Mouse (Mus musculus) right cerebral cortex, adult 18-20 months (tissue): ENCODE results near the gene Kcnab3.

Experiments used
- DNase-seq: peaks from one replicate; pipeline ENCODE4 v3.0.0; 2022; ENCODE audit warnings: mixed read lengths

Kcnab3 gene

DNA sequence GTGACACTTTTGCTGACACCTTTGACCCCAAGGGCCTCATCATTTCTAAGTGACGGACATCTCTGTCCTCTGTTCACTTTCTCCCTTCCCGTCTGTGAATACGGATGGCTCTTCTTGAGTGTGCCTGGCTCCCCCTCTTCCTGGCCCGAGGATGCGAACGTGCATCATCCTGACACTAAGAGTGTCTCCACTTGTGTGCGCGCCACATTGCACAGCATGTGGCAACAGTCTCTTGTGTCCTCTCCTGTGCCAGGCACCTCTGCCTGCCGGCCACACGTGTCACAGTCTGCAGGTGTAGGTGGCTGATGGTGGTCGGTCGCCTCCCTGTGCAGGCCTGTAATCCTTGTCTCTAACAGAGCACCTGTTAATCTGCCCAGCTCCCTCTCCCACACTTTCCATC lies 45.5 kb downstream of the Kcnab3 start:
- DNase-seq = no peak

DNA sequence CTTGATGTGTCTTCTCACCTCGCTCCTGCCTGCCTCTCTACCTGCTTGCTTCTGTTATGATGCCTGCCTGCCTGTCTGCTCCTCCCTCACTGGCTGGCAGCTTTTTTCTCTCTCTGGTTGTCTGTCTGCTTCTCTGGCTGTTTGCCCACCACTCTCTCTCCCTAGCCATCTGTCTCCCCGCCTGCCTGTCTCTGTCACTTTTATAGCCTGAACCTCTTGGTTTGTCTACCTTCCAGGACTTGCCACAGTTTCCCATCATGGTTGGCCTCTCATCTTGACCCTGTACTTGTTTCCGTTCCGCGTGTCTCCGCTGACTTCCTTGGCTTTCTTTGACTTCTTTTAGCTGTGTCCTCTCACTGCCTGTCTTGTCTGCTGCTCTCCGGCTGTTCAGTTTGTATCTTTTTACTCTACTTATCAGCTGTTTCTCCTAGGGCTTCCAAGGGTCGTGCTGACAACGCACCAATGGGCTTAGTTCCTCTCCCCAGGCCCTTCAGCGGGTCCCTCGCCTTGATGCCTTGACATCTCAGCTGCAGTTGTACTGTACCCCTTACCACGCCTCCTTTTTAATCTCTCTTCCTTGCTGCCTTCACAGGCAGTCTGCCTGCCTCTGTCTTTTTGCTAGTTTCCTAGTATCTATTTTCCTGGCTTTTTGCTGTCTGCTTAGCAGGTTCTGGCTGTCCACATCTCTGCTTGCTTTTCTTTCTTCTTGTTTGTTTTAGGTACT lies 46.2 kb downstream of the Kcnab3 start:
- DNase-seq = peak; percentile 72

DNA sequence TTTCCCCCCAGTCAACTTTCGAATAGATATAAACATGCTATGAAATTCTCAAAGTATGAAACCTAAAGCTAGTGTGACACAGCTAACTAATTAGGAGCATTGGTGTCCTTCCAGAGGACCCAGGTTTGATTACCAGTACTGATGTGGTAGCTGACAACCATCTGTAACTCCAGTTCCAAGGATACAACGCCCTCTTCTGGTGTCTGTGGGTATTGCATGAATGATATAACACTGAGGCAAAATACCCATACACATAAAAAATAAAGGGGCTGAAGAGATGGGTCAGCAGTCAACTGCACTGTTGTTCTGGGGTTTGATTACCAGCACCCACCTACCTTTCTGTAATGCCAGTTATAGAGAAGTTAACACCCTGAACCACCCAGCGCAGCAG lies 46.7 kb downstream of the Kcnab3 start:
- no peak for DNase-seq

DNA sequence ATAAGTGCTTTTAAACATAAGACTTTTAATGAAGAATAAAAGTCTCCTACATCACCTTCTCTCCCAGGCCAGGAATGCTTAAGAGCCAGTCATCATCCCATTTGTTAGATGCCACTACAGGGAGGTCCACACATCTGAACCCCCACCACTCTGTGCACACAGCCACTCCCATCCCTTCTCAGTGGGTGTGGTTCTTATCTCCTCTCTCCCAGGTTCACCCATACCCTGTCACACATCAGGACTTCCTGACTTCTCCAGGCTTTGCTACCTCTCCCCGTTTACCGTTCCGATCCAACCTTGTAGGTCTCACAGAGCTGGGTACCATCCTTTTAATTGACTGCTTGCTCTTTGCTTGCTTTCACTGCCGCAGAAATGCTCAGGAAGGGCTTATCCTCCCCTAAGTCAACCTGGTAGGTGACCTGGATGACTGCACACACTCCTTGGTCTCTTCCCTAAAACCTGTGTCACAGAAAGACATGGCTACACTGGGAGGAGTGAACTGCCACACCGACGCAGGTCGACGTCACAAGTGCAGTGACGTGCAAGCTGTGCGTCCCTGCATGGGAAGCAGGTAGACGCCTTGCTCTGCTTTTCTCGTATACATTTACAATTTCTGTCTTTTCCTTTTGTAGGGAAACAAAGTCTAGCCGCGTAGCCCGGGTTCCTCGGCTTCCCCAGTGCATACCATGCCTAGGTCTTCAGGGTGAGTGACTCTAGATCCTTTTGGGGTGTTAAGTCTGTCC lies 47.3 kb downstream of the Kcnab3 start:
- no peak for DNase-seq

DNA sequence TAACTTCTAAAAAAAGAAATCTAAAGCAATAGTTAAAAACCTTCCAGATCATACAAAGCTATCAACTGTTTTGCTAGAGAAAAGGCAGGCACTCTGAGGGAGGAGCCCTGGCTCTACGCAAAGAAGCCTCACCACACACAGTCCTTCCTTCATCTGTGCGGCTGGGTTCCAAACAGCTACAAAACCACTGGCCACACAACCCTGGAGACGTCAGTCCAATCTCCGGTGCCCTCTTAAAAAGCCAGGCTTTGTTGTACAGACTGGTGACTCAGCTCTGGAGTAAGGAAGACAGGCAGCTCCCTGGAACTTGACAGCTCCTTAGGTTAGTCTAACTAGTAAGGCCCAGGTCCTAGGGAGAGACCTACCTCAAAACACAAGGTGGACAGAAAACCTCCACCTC lies 49.6 kb downstream of the Kcnab3 start:
- no peak for DNase-seq

DNA sequence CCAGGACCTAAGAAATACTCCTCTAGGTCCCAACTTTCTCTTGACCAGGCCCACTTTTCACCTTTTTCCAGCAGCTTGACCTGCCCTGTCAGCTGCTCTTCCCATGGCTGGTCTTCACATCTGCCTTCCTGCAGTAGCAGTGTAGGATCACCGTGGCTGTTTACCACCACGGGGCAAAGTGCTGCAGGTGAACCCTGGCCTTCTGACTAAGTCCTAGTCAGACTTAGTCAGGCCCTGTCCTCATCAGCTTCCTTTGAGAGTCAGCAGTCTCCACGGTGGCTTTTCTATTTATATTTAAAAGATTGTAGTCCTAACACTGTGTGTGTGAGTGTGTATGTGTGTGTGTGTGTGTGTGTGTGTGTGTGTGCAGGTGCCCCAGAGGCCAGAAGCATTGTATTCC lies 51.7 kb downstream of the Kcnab3 start:
- no peak for DNase-seq

DNA sequence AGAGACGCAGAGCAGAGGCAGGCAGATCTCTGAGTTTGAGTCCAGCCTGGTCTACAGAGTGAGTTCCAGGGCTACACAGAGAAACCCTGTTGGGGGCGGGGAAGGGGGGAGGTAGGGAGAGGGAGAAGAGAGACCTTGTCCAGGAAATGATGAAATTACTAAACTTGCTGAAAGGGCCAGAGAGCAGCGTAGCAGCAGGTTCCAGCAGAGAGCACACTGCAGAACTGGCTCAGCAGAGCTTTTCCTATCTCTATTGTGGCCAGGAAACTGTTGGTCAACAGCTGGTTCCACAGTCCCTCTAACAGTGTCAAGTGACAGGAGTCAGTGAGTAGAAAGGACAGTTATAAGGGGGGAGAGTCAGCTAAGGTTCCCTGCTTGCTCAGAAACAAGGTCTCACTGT lies 53.5 kb downstream of the Kcnab3 start:
- no peak for DNase-seq

DNA sequence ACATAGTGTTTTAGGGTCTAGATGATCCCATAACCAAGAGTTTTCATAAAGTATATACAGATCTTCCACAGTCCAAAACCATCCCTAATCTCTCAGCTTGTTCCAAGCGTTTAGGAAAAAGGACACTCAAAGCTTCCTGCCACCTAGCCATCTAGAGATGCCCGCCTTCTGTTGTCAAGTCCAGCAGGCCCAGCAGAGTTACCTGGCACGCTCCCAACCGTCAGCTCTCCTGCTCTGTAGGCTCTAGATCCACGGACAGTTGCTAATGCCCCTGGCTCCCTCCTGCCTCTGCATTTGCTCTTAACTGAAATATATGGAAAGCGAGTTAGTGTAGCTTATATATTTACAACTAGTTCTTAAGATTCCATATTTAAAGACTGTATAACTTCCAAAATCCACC lies 55.3 kb downstream of the Kcnab3 start:
- DNase-seq = no peak
